Mouse (Mus musculus) layer of hippocampus, adult 2 months (tissue): ENCODE data around the gene Adam19. TPM values are rescaled to one million over a fixed set of nuclear protein-coding genes. Genes with fewer than 3 reads are reported as not detected.

Source experiments
- DNase-seq, 2 experiments: peaks; one replicate each; pipeline ENCODE4 v3.0.0; 2022; ENCODE audit warnings: low spot score in 2 of 2
- H3K27ac ChIP-seq: fragments of 200-600 bp; 2 replicates; pipeline ENCODE4 v1.8.1; 2022
- H3K4me3 ChIP-seq: fragments of 200-600 bp; 2 replicates; pipeline ENCODE4 v1.8.1; 2022; ENCODE audit warnings: mild to moderate bottlenecking
- CTCF ChIP-seq: fragments of 200-600 bp; conservative IDR thresholded peaks from 2 replicates; pipeline ENCODE4 v1.8.1; 2022; ENCODE audit warnings: antibody characterized with exemption, mild to moderate bottlenecking, moderate library complexity
- total RNA-seq, 2 experiments: library from RNA; stranded (reverse); gene quantifications; 2 replicates each; pipeline ENCODE4 v1.2.3; 2021

Adam19 gene
- total RNA-seq, 2 experiments from 2014 or later = 11.3 to 12.6 TPM

DNA sequence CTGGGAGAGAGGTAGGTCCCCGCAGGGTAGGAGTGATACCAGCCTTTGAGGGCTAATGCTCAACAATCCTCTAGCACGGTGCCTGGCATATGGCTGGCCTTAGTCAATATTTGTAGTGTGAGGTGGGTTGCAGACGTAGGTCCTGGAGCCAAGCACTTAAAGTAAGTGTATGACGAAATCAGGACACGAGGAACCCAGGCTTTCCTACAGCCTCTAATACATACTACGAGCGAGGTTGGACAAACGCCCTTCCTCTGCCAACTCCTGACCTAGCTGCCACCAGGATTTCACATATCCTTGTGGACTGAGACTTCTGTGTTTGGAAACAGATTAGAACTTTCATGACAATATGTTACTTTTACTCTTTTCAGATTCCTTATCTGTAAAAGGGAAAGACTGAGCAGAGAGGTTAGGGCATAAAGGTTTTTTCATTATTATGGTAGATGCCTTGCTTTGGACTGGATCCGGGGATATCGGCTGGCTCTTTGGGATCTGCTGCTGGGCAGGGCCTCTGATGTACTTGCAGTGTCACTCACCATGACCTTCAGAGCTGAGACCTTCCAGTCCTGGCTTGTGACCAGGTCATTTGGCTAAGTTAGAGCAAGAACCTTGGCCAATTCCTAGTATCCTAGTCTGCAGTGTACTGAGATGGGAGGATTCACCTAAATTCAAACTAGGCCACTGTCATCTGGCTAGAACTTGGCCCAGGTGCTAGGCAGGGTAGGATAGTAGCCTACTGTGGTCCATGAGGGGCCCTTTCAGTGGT is 29.8 kb downstream of the Adam19 start:
- no peak for TF ChIP-seq CTCF
- DNase-seq = no peak
- Histone ChIP-seq H3K4me3 (no peak overlapping the region), H3K27ac (no peak overlapping the region)

DNA sequence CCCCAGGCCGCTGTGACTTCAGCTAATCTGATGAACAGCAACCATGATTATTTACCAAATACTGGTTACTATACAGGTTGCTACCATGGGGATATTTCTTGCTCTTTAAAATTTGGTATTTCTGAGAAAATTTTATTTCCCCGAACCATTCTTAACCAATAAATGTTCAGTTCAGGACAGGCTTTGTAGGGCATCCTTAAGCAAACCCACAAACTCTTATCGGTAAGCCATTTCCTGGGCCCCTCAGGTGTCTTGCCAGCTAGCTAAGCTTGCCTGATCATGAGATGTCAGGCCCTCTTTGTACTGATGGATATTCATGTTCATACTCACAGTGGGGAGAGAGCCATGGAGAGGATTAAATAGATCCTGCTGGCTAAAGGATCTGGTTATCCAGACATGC is 30.7 kb downstream of the Adam19 start:
- Histone ChIP-seq H3K27ac (no peak overlapping the region), H3K4me3 (no peak overlapping the region)
- DNase-seq = no peak
- no peak for TF ChIP-seq CTCF

DNA sequence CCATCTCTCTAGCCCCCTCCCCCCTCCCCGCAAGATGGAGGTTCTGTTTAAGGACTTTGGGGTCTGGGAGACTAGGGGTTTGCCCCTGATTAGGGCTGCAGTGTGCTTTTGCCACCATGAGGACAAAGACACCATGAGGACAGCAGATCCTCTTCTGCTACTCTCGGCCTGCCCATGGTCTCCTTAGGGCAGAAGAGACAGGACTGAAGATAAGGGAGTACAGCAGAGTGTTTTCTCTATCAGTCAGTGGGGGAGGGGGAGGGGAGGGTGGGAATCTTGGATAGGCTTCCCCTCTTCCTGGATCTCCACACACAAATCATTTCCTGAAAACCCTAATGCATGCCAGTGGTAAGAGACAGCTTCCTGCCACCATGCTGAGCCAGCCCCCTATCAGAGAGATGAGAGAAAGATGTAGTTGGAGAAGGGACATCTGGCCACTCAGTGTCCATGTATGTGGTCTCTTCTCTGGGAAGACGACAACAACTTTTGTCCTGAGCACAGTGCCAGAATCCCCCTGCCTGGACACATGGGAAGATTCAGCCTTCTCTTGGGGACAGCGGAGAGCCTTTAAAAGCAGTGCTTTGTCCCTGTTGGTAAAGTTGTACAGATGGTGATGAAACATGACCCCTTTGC is 33.4 kb downstream of the Adam19 start:
- no peak overlapping the region for H3K4me3 ChIP-seq
- no peak for DNase-seq
- H3K27ac ChIP-seq = no peak overlapping the region
- no peak for TF ChIP-seq CTCF

DNA sequence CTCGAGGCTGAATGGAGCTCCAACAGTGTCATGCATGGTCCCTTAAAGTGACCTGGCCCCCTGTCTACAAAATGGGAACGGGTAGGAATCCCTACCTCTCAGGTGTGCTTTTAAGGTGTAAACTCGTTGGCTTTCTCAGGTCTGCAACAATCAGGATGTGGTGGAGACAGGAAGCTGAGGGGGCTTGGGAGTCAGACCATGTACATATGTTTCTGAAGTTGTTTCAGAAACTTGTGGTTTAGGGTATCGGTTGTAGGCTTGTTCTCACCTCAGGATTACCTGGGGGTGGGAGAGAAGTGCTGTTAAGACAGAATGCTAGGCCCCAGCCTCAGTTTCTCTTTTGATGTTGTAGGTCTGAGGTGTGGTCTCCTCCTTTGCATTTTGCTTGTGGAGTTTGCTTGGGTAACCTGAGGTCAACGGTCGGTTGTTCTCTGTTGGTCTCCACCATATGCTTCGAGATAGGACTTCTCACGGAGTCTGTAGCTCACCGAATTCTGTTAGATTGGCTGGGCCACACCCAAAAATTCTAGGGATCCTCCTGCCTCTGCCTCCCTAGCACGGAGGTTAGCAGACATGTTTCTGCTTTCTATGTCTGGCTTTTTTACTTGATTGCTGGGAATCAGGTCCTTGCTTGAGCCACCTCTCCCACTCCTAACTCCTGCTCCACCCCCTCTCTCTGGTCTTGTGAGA is 34.4 kb downstream of the Adam19 start:
- no peak for TF ChIP-seq CTCF
- DNase-seq = no peak
- Histone ChIP-seq H3K4me3 (no peak overlapping the region), H3K27ac (no peak overlapping the region)

DNA sequence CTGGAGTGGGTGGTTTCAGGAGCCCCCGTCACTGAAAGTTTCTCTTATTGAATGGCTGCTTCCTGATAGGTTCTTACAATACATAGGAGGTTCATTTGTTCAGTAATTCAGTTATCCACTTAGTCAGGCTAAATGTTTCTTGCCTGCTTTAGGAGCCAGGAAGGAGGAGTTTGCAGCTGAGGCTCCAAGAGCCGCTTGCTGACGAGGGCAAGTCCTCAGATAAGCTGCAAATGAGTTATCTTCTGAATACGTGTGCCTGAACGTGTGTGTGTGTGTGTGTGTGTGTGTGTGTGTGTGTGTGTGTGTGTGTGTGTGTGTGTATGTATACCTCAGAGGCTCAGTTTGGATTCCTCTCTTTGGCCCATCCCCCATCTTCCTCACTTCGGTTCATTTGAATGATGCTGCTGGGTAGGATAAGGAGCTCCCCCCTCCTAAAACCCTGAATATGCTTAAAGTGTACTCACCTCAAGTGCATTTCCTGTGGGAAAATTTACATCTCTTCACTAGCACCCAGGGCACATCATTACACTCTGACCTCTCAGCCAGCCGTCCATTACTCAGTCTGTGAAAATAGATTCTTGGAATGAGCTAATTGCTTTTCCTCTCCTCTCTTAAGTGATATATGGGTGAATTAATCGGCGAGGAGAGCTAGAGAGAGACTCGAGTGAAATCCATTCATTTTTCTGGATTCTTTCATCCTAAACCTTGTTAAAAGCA is 35.3 kb downstream of the Adam19 start:
- Histone ChIP-seq H3K4me3 (no peak overlapping the region), H3K27ac (no peak overlapping the region)
- DNase-seq = no peak
- TF ChIP-seq CTCF = no peak

DNA sequence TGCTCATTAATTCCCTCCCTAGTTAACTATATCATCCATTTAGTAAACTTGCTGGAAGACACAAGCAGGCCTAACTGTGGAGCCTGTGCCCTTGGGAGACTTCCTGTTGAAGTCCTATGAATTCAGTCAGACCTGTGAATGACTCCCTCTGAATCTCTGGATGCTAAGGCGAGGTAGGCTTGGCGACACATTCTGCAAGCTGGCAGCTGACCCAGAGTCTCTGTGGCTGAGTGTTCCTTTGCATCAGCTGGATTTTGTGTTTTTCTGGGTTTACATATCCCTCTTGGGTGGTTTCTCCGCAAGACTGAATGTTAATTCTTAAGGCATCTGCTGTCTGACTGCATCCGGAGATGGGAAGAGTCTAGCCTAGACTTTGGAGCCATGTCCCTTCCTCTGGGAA is 36.3 kb downstream of the Adam19 start:
- no peak for TF ChIP-seq CTCF
- H3K27ac ChIP-seq = 0 out of 2 replicates have a peak overlapping the region, but pooled peaks have one; percentile 14
- no peak overlapping the region for H3K4me3 ChIP-seq
- no peak for DNase-seq

DNA sequence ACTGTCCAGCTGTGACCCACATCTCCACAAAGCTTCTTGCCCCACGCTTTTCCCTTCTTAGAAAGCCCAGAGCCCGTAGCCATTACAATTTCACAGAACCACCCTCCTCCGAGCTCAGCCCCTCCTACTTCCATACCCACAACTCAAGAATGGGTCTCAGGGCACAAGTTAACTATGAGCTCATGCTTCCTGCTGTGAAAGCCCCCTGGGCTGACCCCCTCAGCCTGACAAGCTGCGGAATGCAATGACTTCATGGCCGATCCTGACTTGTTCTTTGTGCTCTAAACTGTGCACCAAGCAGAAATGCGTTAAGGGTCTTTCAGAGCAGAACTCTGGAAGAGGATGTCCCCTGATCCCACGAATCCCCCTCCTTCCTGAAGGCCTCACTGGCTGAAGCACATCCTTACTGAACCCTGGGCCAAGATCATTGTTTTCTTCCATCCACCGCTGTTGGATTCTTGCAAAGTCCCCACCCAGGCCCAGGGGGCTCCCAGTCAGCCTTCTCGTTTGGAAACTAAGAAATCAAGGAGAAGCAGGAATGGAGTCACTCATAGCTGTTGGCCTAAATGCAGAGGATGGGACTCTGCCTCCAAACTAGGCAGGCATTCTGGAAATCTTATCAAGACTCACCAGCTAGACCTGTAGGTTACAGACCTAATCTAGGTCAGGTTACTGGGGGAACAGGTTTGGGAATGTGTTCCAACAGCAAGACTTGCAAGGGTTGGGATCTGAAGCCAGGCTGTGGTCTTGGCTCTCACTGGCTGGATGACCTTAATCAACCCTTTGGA is 39.9 kb downstream of the Adam19 start:
- DNase-seq = no peak
- H3K27ac ChIP-seq = no peak overlapping the region
- no peak for TF ChIP-seq CTCF
- H3K4me3 ChIP-seq = no peak overlapping the region

DNA sequence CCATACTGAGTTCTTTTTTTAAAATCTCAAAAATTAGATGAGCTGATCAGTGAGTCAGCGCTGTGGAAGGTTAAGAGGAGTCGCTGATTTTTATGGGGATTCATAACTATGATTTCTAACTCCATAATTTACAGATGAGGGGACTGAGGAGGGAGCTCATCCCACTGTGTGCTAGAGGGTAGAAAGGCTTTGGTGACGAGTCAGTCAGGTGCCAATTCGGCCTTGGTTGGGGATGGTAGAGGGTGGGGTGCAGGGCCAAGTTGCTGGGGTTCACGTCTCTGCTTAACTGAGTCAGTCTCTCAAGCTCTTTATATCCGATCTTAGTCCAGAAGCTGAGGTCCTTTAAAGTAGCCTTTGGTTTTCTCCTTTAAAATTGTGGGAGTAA is 40.5 kb downstream of the Adam19 start:
- Histone ChIP-seq H3K4me3 (no peak overlapping the region), H3K27ac (no peak overlapping the region)
- no peak for TF ChIP-seq CTCF
- DNase-seq = no peak

DNA sequence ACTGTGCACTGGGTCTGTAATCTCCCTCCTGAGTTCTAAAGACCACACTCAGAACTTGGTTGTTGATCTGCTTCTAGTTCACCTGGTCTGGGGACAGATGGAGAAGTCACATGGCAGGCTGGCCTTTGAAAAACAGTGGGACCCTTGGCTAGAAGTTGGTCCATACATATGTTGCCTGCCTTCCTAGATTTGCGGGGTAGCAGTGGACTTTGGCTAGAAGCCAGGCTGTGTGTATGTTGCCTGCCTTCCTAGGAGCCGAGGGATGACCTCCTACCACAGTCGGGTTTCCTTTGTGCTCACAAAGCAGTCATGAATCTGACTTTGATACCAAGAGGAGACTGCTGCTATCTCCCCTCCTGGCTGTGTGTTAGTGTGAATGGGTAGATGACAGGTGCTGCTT is 41.3 kb downstream of the Adam19 start:
- no peak for TF ChIP-seq CTCF
- DNase-seq = no peak
- Histone ChIP-seq H3K4me3 (no peak overlapping the region), H3K27ac (no peak overlapping the region)

DNA sequence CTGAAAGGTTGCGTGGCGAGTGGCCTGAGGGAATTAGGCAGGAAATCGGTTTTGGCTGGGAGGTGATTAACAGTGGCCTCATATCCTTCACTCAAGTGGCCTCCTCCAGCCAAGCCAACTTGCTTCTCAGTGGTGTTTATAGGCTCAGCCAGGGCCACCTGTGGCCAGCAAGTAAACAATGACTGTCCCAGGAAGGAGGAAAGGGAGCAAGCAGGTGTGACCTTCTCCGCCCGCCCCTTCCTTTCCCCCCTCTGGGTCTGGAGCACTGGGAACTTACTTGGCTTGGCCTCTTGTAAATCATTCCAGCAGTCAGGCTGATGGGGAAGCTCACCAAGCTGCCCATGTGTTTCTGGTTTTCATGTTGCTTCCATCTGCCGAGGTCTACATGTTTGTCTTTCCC is 46.3 kb downstream of the Adam19 start:
- no peak for TF ChIP-seq CTCF
- no peak for DNase-seq
- H3K27ac ChIP-seq = peak overlapping the region; percentile 18; the same call in 1 of the 2 replicates
- H3K4me3 ChIP-seq = no peak overlapping the region

DNA sequence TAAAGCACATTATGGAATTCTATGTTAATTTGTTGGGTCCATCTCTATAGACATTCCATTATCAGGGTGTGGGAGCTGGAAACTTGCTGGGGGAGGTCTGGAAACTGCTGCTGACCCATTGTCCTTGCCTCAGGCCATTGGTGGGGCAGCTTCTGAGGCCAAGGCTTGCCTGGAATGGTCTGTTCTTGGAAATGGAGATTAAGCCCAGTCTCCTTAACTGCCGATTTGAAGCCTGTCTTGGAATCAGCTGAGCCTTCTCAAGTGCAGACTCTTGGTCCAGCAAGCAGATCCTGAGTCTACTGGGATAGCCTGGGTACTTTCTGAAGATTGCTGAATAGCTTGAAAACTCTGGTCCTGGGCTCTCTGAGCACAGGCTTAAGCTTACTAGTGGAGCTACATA is 51.3 kb downstream of the Adam19 start:
- Histone ChIP-seq H3K27ac (no peak overlapping the region), H3K4me3 (no peak overlapping the region)
- no peak for TF ChIP-seq CTCF
- DNase-seq = no peak

DNA sequence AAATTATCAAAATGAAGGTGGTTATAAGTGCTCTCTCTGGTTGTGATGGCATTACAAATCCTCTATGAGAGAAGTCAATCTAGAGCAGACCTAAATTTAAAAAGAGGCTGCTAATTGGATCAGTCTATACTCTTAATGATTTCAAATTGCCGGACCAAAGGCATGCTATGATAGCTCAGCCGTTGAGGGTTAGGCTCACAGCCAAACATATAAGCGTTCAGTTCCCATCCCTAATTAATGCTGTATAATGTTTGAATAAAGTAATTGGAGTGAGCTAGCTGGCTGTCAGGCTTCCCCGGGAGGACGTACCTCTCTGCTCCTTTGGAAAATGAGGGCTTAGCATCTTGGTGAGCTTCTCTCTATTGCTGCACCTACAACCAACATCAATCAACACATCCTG is 53.4 kb downstream of the Adam19 start:
- no peak for TF ChIP-seq CTCF
- no peak for DNase-seq
- H3K4me3 ChIP-seq = no peak overlapping the region
- no peak overlapping the region for H3K27ac ChIP-seq
